Mouse (Mus musculus): ENCODE data around the gene Mrtfa. TPM values are rescaled to one million over a fixed set of nuclear protein-coding genes. Genes with fewer than 3 reads are reported as not detected.

The Mrtfa gene
- polyA plus RNA-seq, 1 experiment: 53.7 TPM

DNA sequence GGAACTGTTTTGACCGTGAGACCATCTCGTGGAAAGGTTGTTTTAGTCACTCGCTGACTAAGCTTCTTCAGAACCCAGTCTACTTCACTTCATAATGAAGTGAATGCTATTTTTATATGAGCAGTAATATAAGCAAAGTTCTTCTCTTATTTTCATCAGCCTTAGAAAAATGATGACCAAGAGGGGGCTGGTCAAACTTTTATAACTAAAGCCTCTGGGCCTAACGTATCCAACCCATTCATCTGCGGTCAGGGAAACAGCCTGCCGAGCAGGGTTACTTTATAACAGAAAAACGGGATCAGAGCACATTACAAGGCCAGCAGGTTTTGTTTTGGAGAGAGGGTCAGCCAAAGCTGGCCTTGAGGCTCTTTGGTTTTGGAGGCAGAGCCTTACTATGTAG, 31.3 kb downstream of the Mrtfa start:
- no peak for TF ChIP-seq POLR2A (IDR thresholded peaks at IDR 0.05; ENCODE audit: borderline replicate concordance, control insufficient read depth, low read depth, low read length)
- TF ChIP-seq CTCF (IDR thresholded peaks at IDR 0.05; ENCODE audit: control insufficient read depth, insufficient read depth, low read length): no peak
- H3K4me3 ChIP-seq (replicated peaks; ENCODE audit: control insufficient read depth, low read depth, low read length): no peak overlapping the region
- H3K27ac ChIP-seq (ENCODE audit: control insufficient read depth, insufficient read depth, low read depth, low read length, poor library complexity): no peak overlapping the region
- H3K4me1 ChIP-seq (ENCODE audit: control insufficient read depth, insufficient read depth, low read length): peaks cover 2% of the 10 kb centered on the region
- WGBS: 89% methylated on average over 7 of the region's 7 CpGs

DNA sequence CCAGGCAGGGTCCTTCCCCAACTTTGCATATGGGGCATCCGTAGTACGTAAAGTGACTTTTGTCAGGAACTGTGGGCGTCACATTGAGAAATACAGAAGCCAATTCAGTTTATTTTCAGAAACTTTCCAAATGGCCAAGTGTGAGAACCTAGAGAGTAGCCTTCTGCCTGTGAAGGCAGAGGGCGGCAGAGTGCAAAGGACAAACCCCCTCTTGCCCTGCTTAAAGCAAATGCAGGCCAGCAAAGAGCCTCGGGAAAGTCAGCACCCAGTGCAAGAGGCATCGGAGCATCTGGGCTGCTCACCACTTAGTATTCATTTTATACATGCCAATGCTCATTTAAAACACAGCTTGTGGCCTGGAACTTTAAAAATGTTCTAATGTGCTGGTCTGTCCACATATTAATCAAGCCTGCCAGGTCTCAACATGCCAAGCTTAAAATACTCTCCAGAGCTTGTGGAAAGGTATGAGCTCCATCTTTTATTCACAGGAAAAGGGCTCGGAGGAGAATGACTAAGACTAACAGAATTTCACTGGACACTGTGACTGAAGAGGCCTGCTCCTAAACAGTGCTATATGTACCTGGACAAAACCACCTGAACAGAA, 31.9 kb downstream of the Mrtfa start:
- Histone ChIP-seq H3K27ac (ENCODE audit: control insufficient read depth, insufficient read depth, low read depth, low read length, poor library complexity) (no peak overlapping the region), H3K4me3 (replicated peaks; ENCODE audit: control insufficient read depth, low read depth, low read length) (no peak overlapping the region), H3K4me1 (ENCODE audit: control insufficient read depth, insufficient read depth, low read length) (peaks cover 2% of the 10 kb centered on the region)
- 81% methylated on average over 7 of the region's 7 CpGs for WGBS
- TF ChIP-seq POLR2A (IDR thresholded peaks at IDR 0.05; ENCODE audit: borderline replicate concordance, control insufficient read depth, low read depth, low read length): no peak

DNA sequence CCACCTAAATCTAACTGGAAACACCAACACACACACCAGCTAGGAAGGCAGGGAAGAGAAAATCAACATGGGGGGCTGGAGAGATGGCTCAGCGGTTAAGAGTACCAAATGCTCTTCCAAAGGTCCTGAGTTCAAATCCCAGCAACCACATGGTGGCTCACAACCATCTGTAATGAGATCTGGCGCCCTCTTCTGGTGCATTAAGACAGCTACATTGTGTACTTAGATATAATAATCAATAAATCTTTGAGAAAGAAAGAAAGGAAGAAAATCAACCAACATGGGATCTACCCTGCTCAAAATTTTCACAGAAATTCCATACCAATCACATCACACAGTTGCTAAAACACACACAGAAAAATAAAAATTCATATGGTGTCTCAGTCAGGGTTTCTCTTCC, 34.1 kb downstream of the Mrtfa start:
- Histone ChIP-seq H3K4me1 (ENCODE audit: control insufficient read depth, insufficient read depth, low read length) (peaks cover 2% of the 10 kb centered on the region), H3K4me3 (replicated peaks; ENCODE audit: control insufficient read depth, low read depth, low read length) (no peak overlapping the region), H3K27ac (ENCODE audit: control insufficient read depth, insufficient read depth, low read depth, low read length, poor library complexity) (no peak overlapping the region)
- TF ChIP-seq POLR2A (IDR thresholded peaks at IDR 0.05; ENCODE audit: borderline replicate concordance, control insufficient read depth, low read depth, low read length) (no peak), CTCF (IDR thresholded peaks at IDR 0.05; ENCODE audit: control insufficient read depth, insufficient read depth, low read length) (no peak)
- 81% methylated on average over 2 of the region's 2 CpGs for WGBS

DNA sequence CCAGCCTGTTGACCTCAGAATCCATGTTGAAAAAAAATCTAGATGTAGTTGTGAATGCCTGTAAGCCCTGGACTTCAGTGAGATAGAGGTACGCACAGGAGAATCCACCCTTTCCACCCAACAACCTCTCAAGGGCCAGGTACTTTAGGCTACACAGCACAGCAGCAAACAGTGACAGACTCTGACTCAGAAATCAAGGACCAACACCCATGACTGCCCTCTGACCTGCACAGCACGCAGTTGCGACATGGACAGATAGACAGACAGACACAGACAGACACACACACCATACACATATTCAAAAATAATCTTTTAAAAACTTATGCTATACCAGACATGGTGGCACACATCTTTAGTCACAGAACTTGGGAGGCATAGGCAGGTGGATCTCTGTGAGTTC, 34.7 kb downstream of the Mrtfa start:
- WGBS: 85% methylated on average over 3 of the region's 3 CpGs
- TF ChIP-seq CTCF (IDR thresholded peaks at IDR 0.05; ENCODE audit: control insufficient read depth, insufficient read depth, low read length) (no peak), POLR2A (IDR thresholded peaks at IDR 0.05; ENCODE audit: borderline replicate concordance, control insufficient read depth, low read depth, low read length) (no peak)
- no peak overlapping the region for H3K27ac ChIP-seq (ENCODE audit: control insufficient read depth, insufficient read depth, low read depth, low read length, poor library complexity)
- H3K4me3 ChIP-seq (replicated peaks; ENCODE audit: control insufficient read depth, low read depth, low read length): no peak overlapping the region
- H3K4me1 ChIP-seq (ENCODE audit: control insufficient read depth, insufficient read depth, low read length): peaks cover 2% of the 10 kb centered on the region

DNA sequence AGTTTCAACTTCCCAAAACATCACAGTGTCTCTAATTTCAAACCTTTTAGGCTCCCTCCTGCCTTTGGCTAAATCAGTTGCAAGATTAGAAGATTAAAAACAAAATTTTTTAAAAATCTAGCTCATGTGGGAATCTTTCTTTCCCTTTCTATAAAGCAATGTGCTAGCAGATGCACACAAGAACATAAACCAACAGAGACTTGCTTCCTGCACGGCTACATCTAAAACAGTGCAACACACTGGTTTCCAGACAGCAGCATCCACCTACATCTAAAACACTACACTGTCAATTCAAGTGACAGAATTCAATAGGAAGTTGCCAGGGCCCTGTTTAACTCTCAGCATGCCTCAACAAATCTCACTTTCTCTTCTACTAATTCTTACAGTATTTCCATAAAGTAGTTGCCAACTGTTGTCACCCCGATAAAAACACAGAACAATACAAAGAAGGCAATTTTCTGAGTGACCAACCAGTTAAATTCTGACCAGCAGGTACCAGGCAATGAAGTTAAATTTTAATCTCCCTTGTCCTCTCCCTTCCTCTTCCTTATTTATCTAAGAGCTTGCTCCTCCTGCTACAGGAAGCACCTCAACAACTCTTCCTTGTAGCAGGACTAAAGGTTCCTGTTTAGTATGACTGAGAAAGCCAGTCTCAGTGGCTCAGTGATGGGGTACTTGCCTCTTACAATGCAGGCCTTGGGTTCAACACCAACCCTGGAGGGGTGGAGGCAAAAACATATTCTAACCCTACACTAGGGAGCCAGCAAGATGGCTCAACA, 35.5 kb downstream of the Mrtfa start:
- H3K27ac ChIP-seq (ENCODE audit: control insufficient read depth, insufficient read depth, low read depth, low read length, poor library complexity): no peak overlapping the region
- no peak overlapping the region for H3K4me3 ChIP-seq (replicated peaks; ENCODE audit: control insufficient read depth, low read depth, low read length)
- TF ChIP-seq POLR2A (IDR thresholded peaks at IDR 0.05; ENCODE audit: borderline replicate concordance, control insufficient read depth, low read depth, low read length): no peak
- TF ChIP-seq CTCF (IDR thresholded peaks at IDR 0.05; ENCODE audit: control insufficient read depth, insufficient read depth, low read length): no peak
- H3K4me1 ChIP-seq (ENCODE audit: control insufficient read depth, insufficient read depth, low read length): peaks cover 2% of the 10 kb centered on the region
- WGBS: 59% methylated on average over 2 of the region's 2 CpGs

DNA sequence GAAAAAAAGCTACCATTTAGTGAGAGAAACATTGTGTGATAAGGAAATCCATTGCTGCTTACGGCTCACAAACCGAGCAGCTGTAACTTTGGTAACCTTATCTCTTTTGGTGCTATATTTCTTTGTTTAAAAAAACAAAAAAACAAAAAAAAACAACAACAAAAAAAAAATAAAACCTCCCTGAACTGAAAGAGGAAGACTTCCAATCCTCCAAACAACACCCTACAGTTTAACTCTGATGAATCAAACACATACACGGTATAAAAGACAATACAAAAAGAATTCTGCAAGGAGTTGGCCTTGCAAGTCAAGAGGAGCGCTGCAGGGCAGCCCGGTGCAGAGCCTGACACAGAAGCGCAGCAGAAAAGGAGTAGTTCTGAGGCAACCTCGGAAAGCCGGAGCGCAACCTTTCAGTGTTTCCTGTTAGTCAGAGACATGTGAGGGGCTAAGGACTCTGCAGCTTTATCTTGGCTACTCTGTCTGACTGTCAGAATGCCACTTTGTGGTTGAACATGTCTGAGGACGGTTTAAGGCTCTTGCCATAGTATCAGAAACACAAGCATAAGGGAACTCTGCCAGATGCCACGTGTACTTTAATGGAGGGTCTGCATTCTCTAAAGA, 48.5 kb downstream of the Mrtfa start:
- WGBS: 24% methylated on average over 11 of the region's 11 CpGs
- H3K4me1 ChIP-seq (ENCODE audit: control insufficient read depth, insufficient read depth, low read length): no peaks in the 10 kb centered on the region
- no peak overlapping the region for H3K4me3 ChIP-seq (replicated peaks; ENCODE audit: control insufficient read depth, low read depth, low read length)
- H3K27ac ChIP-seq (ENCODE audit: control insufficient read depth, insufficient read depth, low read depth, low read length, poor library complexity): no peak overlapping the region
- TF ChIP-seq POLR2A (IDR thresholded peaks at IDR 0.05; ENCODE audit: borderline replicate concordance, control insufficient read depth, low read depth, low read length): no peak
- TF ChIP-seq CTCF (IDR thresholded peaks at IDR 0.05; ENCODE audit: control insufficient read depth, insufficient read depth, low read length): no peak

DNA sequence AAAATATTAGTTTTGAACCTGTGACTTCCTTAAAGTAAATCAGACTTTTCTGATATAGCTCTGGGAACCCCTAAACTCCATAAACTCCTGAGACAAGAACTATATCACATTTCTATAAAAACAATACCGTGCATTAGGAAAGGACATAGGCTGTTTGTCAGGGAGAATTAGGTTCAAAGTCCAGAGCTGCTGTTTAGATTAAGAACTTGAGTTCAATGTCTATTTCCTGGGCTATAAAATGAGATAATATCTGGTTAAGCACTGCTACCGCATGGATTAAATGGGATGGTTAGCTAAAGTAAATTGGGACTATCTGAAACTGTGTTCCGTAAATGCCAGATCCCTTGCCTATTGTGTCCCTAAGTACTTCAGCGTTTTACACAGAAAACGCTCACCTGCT, 50.6 kb downstream of the Mrtfa start:
- TF ChIP-seq POLR2A (IDR thresholded peaks at IDR 0.05; ENCODE audit: borderline replicate concordance, control insufficient read depth, low read depth, low read length) (no peak), CTCF (IDR thresholded peaks at IDR 0.05; ENCODE audit: control insufficient read depth, insufficient read depth, low read length) (no peak)
- Histone ChIP-seq H3K27ac (ENCODE audit: control insufficient read depth, insufficient read depth, low read depth, low read length, poor library complexity) (no peak overlapping the region), H3K4me1 (ENCODE audit: control insufficient read depth, insufficient read depth, low read length) (no peaks in the 10 kb centered on the region), H3K4me3 (replicated peaks; ENCODE audit: control insufficient read depth, low read depth, low read length) (no peak overlapping the region)
- WGBS: 82% methylated on average over 5 of the region's 5 CpGs

DNA sequence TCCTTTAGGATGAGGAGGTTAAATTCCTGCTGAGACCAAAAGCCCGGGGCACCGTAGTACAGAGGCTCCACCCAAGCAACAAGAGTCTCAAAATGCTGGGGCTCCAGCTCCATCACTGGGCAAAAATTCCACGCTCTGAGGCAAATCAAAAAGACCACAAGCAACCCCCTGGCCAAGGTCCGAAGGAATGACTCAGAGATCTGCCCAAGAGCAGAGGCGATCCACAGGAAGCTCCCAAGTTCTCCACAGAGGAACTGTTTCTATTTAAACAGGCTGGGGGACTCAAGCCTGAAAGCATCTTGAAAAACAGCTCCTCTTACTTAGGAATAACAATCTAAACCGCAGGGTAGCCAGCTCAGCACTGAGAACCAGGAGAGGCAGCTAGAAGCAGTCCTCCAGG, 53.3 kb downstream of the Mrtfa start:
- WGBS: 80% methylated on average over 6 of the region's 6 CpGs
- Histone ChIP-seq H3K4me3 (replicated peaks; ENCODE audit: control insufficient read depth, low read depth, low read length) (no peak overlapping the region), H3K27ac (ENCODE audit: control insufficient read depth, insufficient read depth, low read depth, low read length, poor library complexity) (no peak overlapping the region), H3K4me1 (ENCODE audit: control insufficient read depth, insufficient read depth, low read length) (no peaks in the 10 kb centered on the region)
- TF ChIP-seq POLR2A (IDR thresholded peaks at IDR 0.05; ENCODE audit: borderline replicate concordance, control insufficient read depth, low read depth, low read length) (no peak), CTCF (IDR thresholded peaks at IDR 0.05; ENCODE audit: control insufficient read depth, insufficient read depth, low read length) (no peak)
